Mouse (Mus musculus): Measurements from ENCODE around the gene Atg5.
A peak's percentile ranks its signal among the peaks of the same experiment; 100 is the strongest.
"Not testable (repeated sequence)": the region's sequence is repeated elsewhere in the genome, so short reads cannot be mapped to it uniquely, and the experiment has no call there.

The Atg5 gene

GRCm38 (mm10) chr10:44315276-44315675, 47.1 kb downstream of the Atg5 start:
- no peak for DNase-seq (ENCODE audit: low spot score)

- no peak for DNase-seq (ENCODE audit: low spot score)
These were observed 48.4 kb downstream of the Atg5 start for GRCm38 (mm10) chr10:44316280-44317270.

- no peak for DNase-seq (ENCODE audit: low spot score)
These were observed 54.0 kb downstream of the Atg5 start for GRCm38 (mm10) chr10:44322166-44322565.

GRCm38 (mm10) chr10:44323070-44323775, 55.1 kb downstream of the Atg5 start:
- DNase-seq (ENCODE audit: low spot score): no peak

- no peak for DNase-seq (ENCODE audit: low spot score)
These were observed 55.7 kb downstream of the Atg5 start for GRCm38 (mm10) chr10:44323836-44324235.

- no peak for DNase-seq (ENCODE audit: low spot score)
These were observed 57.7 kb downstream of the Atg5 start for GRCm38 (mm10) chr10:44325551-44326500.

GRCm38 (mm10) chr10:44327057-44327456, 58.9 kb downstream of the Atg5 start:
- no peak for DNase-seq (ENCODE audit: low spot score)

GRCm38 (mm10) chr10:44328347-44328746, 60.2 kb downstream of the Atg5 start:
- DNase-seq (ENCODE audit: low spot score): peak; percentile 6

GRCm38 (mm10) chr10:44330717-44331116, 62.6 kb downstream of the Atg5 start:
- no peak for DNase-seq (ENCODE audit: low spot score)

GRCm38 (mm10) chr10:44331469-44331868, 63.3 kb downstream of the Atg5 start:
- DNase-seq (ENCODE audit: low spot score): no peak

GRCm38 (mm10) chr10:44332656-44333055, 64.5 kb downstream of the Atg5 start:
- peak; percentile 25 for DNase-seq (ENCODE audit: low spot score)

- DNase-seq (ENCODE audit: low spot score): not testable (repeated sequence)
These were observed 68.7 kb downstream of the Atg5 start for GRCm38 (mm10) chr10:44336641-44337382.

GRCm38 (mm10) chr10:44338571-44338970, 70.4 kb downstream of the Atg5 start:
- DNase-seq (ENCODE audit: low spot score): no peak

- DNase-seq (ENCODE audit: low spot score): no peak
These were observed 71.2 kb downstream of the Atg5 start for GRCm38 (mm10) chr10:44339326-44339725.

GRCm38 (mm10) chr10:44340928-44341327, 72.8 kb downstream of the Atg5 start:
- DNase-seq (ENCODE audit: low spot score): no peak

- no peak for DNase-seq (ENCODE audit: low spot score)
These were observed 73.8 kb downstream of the Atg5 start for GRCm38 (mm10) chr10:44341826-44342521.

- no peak for DNase-seq (ENCODE audit: low spot score)
These were observed 75.2 kb downstream of the Atg5 start for GRCm38 (mm10) chr10:44343351-44343750.

GRCm38 (mm10) chr10:44347549-44348172, 79.5 kb downstream of the Atg5 start:
- DNase-seq (ENCODE audit: low spot score): no peak

GRCm38 (mm10) chr10:44348474-44349415, 80.6 kb downstream of the Atg5 start:
- no peak for DNase-seq (ENCODE audit: low spot score)
